Mouse (Mus musculus) lung, adult 2 months (tissue): Measurements from ENCODE around the gene Dcp1a. TPM values are rescaled to one million over a fixed set of nuclear protein-coding genes. Genes with fewer than 3 reads are reported as not detected.

Source experiments
- DNase-seq: peaks from one replicate; pipeline ENCODE4 v3.0.0; 2022
- H3K4me1 ChIP-seq: fragments of 200-500 bp; 2 replicates; pipeline ENCODE4 v1.6.1; 2011; ENCODE audit warnings: low read length; ENCODE audit not compliant: control insufficient read depth, insufficient read depth
- H3K4me3 ChIP-seq: fragments of 200-500 bp; replicated peaks from 2 replicates; pipeline ENCODE3; 2011; ENCODE audit warnings: low read depth, mild to moderate bottlenecking, control low read depth, low read length; ENCODE audit errors: extremely low read depth
- CTCF ChIP-seq: fragments of 200-500 bp; IDR thresholded peaks from 2 replicates; pipeline ENCODE4 v1.5.1; 2011; ENCODE audit warnings: mild to moderate bottlenecking, low read length, control low read depth; ENCODE audit not compliant: insufficient read depth
- POLR2A ChIP-seq: fragments of 200-500 bp; IDR thresholded peaks from 2 replicates; pipeline ENCODE4 v1.6.1; 2011; ENCODE audit warnings: low read depth, mild to moderate bottlenecking, control low read depth, low read length, borderline replicate concordance; ENCODE audit errors: extremely low read depth
- whole genome bisulfite sequencing: fragments of 180-500 bp; shearing (Covaris S2); methylation state at CpG from one replicate; pipeline ENCODE4 v1.1.7; 2018; 5-methylcytosine and 5-hydroxymethylcytosine counted together
- polyA plus RNA-seq: library from polyadenylated mRNA; depleted of rRNA; stranded (reverse); fragments of >200 nt; gene quantifications from 2 replicates; pipeline ENCODE4 v1.2.3, GENCODE M21; 2012; rRNA removed

Gene Dcp1a
- polyA plus RNA-seq, 1 experiment = 36.5 TPM

DNA sequence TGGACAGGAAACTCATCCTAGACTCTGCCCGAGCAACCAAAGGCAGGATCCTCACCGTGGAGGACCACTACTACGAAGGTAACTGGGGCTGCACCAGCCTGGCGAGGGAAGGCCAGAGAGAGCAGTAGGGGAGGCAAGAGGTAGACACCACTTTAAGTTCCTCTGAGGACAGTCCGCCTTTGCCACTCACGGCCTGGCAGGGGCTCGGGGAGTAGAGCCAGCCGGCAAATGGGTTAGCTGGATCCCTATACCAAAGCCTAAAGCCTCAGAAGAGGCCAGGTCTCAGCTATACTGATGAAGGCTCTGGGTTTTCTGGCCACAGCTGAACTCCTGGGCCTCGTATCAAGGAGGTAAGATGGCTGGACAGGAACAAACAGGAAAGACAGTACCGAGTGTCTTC is 92.9 kb downstream of the Dcp1a start:
- Histone ChIP-seq H3K4me3 (no peak overlapping the region), H3K4me1 (0 out of 2 replicates have a peak, but pooled peaks cover 2% of the 10 kb centered on the region)
- TF ChIP-seq CTCF = no peak
- TF ChIP-seq POLR2A = no peak
- no peak for DNase-seq
- WGBS = 81% methylated on average over 10 of the region's 10 CpGs

DNA sequence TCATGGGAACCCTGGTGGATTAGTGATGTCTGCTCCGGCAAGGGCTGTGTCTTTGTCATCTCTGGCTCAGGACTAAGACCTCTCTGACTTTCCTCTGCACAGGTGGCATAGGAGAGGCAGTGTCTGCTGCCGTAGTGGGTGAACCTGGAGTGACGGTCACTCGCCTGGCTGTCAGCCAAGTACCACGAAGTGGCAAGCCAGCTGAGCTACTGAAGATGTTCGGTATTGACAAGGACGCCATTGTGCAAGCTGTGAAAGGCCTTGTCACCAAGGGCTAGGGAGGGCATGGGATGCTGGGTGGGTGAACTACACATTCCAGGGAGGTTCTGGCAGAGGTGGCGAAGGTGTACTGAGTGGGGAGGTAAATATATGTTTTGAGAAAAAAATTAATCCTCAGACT is 93.9 kb downstream of the Dcp1a start:
- WGBS = 52% methylated on average over 8 of the region's 8 CpGs
- TF ChIP-seq CTCF (no peak), POLR2A (no peak)
- no peak overlapping the region for H3K4me3 ChIP-seq
- DNase-seq = no peak
- H3K4me1 ChIP-seq = 0 out of 2 replicates have a peak, but pooled peaks cover 2% of the 10 kb centered on the region

DNA sequence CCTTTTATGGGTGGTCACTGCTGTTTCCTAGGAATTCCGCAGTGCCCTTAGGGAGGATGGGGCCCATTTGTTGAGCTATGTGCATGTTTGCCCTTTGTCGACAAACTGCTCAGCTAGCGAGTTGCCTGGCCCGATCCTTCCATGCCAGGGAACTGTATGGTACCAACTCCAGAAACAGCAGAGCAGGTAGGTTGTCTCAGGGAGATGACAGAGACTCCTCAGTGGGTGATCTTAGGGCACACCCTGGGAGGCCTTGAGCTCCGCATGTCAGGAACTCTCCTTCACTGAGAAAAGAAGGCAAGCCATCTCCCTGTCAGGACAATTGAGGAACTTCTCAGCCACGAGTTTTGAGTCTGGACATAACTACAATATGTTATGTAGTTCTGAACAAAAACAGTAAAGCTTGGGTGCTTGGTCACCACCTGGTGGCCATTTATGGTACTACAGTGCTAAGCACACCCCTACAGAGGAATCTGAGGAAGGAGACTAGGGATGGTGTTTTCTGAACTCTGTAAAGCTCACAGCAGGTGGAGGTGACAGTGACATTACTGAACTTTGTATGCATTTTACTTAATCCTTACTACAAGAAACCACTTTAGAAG is 94.7 kb downstream of the Dcp1a start:
- Histone ChIP-seq H3K4me3 (no peak overlapping the region), H3K4me1 (0 out of 2 replicates have a peak, but pooled peaks cover 2% of the 10 kb centered on the region)
- 51% methylated on average over 6 of the region's 6 CpGs for WGBS
- TF ChIP-seq POLR2A (no peak), CTCF (peak; percentile 45; the same call in 1 of the 2 replicates)
- DNase-seq = peak; percentile 77

DNA sequence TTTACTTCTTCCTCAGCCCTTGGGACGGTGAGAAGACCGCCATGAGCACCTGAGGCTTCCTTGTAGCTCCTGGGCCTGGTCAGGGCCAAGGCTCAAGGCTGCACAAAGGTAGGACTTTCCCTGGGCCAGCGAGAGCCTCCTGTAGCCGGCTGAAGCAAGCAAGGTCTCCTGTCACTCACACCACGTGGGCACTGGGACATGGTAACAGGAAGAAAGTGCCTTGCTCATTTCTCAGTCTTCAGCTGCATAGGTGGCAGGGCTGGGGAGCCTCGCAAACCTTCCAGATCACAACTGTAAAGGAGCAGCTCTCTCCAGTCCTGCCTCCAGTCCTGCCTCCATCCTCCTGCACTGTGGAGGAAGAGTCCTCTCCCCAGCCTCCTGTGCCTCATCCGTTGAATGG is 96.5 kb downstream of the Dcp1a start:
- DNase-seq = no peak
- TF ChIP-seq CTCF (no peak), POLR2A (no peak)
- Histone ChIP-seq H3K4me3 (no peak overlapping the region), H3K4me1 (0 out of 2 replicates have a peak, but pooled peaks cover 2% of the 10 kb centered on the region)
- WGBS = 70% methylated on average over 7 of the region's 7 CpGs

DNA sequence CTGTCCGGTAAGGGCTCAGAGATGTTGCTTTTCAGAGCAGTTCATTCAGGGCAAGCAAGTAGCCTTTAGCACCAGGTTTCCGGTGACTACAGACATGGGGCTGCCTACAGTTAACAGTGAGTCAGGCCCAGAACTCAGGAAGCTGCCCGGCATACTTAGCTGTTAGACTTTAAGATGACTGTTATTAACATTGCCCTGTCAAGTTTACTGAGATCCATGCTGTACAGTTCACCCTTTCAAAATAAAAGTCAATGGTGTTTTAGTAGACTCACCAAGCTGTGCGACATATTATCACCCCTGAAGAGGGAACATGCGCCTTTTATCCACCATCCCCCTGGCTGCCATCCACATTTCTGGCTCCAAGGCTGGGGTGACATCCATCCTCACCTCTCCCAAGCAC is 96.9 kb downstream of the Dcp1a start:
- TF ChIP-seq POLR2A (no peak), CTCF (no peak)
- 0 out of 2 replicates have a peak, but pooled peaks cover 2% of the 10 kb centered on the region for H3K4me1 ChIP-seq
- 51% methylated on average over 5 of the region's 5 CpGs for WGBS
- DNase-seq = no peak
- H3K4me3 ChIP-seq = no peak overlapping the region

Other genes starting within 250 kb of the Dcp1a start
- 20.7 and 26.2 TPM in 2 replicates for gene Cacna1d, start 11.9 kb downstream of the Dcp1a start, polyA plus RNA-seq
- 223 and 271 TPM in 2 replicates for gene Tkt, start 68.8 kb downstream of the Dcp1a start, polyA plus RNA-seq
- gene Prkcd, start 146.7 kb downstream of the Dcp1a start, polyA plus RNA-seq = 111 and 134 TPM in 2 replicates
- gene Rft1, start 174.8 kb downstream of the Dcp1a start, polyA plus RNA-seq = 10.1 and 18.7 TPM in 2 replicates
- 0.93 and 1.8 TPM in 2 replicates for gene Sfmbt1, start 235.3 kb downstream of the Dcp1a start, polyA plus RNA-seq